Mouse (Mus musculus) left cerebral cortex, adult 9 months (tissue): Measurements from ENCODE around the gene Anks1b.

Source experiments
- DNase-seq, 2 experiments: peaks; one replicate each; pipeline ENCODE4 v3.0.0; 2022; ENCODE audit warnings: low spot score in 2 of 2

The Anks1b gene

GRCm38 (mm10) chr10:90370751-90371150, 497.4 kb downstream of the Anks1b start:
- DNase-seq = no peak

- no peak for DNase-seq
Observed at GRCm38 (mm10) chr10:90373469-90373868, 500.2 kb downstream of the Anks1b start.

DNA sequence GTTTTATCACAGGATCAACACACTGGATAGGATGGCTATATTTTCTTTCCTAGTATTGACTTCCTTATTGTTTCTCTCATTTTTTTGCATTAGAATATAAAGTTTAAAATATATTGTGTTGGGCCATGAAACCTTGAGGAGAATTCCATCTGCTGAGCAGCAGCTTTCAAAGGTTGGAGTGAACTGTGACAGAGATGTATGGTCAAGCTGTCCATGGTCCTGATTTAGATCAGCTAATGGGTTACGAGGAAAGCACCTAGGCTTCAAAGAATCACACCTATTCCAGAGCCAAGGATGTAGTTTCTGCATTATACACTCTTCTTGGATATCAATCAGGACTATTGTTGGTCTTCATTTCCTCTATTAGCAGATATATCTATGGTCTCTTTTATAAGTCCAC, 503.3 kb downstream of the Anks1b start:
- DNase-seq = no peak

DNA sequence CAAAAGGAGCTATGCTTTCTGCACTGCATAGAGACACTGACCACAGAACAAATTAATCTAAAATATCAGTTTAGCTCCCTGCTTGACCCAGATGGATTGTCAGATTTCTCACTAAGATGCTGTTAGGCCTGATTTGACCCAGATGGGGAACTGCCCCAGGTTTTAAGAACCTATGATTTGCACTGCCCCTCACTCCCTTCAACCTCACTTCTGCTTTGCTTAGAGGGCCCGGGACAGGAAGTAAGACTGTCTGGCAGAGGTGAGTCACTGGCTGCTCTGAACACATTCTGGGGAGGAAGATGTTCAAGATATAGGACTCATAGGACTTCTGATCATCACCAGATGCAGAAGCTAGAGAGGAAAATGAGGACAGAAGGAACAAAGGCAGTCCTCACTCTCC, 506.8 kb downstream of the Anks1b start:
- DNase-seq = no peak

DNA sequence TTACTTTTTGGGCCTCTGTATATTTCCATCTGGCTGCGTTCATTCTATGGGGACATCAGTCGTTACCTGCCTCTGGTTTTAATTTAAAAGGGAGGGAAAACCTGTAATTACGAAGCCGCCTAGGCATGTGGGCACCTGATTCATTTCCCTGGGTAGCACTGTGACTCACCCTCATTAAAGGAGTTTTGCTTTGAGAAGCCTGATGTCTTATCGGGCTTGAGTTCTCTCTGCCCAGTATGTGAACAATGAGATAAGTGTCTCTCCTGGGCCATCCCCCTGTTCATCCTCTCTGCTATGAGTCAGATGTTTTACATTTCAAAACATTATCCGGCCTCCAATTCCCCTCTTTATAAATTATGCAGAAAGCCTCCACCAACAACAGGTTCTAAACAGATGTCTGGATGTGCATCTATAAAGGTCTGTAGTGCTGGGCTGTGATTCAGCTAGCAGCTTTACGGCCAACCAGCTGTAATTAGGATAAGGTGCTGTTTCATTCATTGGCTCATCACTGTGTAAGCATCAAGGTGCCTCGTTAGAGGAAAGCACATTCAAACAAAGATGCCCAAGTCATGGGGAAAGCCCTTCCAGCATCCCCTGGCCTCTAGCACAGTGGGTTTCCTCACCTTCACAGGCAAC, 507.5 kb downstream of the Anks1b start:
- DNase-seq = peak in 1 of 2 experiments; percentile 15

GRCm38 (mm10) chr10:90400382-90400781, 527.1 kb downstream of the Anks1b start:
- DNase-seq = no peak

DNA sequence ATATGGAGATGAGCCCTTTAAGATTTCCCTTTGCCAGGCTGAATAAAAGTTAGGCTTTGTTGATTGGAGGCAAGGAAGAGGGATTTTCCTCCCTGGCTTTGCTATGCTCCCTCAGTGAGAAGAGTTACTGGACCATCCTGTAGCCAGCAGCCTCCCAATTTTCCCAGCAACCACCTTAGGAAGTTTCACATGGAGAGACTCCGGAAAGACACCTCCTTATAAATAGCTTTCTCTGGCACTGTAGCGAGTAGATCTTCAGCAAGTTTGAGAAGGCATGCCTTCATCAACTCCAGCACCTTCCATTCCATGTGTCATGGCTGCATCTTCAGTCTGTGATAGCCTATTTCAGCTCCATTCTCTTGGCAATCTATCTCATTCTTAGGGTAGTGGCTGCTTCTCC, 535.2 kb downstream of the Anks1b start:
- no peak for DNase-seq

GRCm38 (mm10) chr10:90431527-90431926, 558.2 kb downstream of the Anks1b start:
- no peak for DNase-seq

DNA sequence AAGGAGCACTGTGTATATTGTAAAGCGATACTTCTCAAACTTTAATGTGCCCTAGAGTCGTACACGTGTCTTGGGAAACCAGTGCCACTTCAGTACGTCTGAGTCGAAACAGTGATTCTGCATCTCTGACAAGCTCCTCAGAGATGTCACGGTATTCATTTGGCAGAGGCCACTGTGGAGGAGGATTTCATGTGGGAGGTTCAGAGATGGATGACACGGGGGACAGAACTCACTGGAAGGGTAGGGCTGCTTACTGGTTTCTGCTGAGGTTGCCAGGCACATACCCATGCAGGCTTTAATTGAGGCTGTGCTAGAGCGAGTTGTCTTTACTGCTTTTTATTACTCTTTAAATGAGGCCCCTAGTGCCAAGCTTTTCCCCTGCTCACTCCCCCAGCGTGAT, 558.7 kb downstream of the Anks1b start:
- DNase-seq = peak; percentile 64 to 69

DNA sequence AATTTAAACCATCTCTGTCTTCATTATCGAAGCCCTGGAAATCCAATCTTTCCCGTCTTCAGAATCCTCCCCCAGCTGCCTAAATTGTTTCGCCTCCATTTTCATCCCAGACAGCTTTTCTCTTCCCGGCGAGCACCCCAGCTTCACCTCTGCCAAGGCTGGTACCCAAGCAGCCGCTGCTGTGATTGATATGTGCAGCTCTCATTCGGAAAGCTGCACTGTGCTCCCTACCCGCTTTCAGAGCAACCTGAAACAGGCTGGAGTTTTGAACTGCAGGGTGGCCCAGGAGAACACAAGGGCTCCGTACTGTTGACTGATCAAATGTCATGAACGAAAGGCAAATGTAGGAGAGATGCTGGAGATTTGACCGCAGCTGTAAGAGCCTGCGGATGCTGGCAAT, 559.2 kb downstream of the Anks1b start:
- DNase-seq = peak in 1 of 2 experiments; percentile 34

DNA sequence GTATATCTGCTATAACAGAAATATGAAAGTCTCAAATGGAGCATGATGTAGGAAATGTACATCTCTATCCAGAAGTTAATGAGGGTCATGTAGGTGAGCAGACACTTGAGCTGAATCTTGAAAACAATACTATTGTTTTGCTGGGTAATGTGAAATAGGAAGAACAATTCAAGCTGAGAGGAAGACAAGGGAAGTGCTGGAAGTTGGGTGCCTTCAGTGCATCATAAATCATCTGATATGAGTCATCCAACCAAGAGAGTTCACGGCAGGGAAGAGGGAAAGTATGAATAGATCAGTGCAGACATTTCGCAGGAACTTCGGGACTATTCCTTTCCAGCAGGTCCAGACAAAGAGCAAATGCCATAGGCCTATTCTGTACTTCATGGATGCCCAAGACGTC, 567.7 kb downstream of the Anks1b start:
- DNase-seq = no peak

DNA sequence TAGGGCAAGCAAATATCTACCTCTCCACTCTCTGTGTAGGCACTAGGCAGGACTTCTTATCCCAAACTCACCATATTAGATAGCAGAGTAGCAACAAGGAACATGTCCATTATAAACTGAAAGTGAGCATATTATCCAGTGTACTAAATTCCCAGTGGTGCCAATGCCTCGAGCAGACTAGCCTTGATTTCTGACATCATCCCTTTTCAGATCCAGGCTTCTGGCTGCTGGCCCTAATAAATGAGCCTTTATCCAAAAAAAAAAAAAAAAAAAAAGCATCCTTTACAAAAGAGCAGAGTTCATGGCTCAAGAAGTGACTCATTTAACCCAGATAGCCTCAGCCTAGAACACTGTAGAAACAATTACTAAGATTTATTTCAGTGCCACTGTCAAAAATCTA, 568.3 kb downstream of the Anks1b start:
- DNase-seq = no peak

- no peak for DNase-seq
Observed at GRCm38 (mm10) chr10:90464906-90465305, 591.6 kb downstream of the Anks1b start.

DNA sequence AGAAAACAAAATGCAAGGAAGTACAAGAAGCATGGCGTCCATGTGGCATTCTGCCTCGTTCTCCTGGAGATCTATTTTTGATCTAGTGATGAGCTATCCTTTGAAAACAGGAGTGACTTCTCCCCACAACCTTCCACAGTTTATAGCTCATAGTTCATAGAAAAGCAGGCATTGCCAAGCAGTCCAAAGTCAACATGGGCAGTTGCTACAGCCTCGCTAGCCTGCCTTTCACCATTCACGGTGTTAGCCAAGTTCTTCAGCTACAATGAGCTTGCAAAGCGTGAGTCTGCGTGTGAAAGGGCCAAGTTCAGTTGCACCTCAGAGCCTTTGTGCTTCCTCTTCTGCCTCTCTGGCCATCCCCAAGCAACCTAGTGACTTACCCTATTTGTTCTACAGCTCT, 592.1 kb downstream of the Anks1b start:
- no peak for DNase-seq

DNA sequence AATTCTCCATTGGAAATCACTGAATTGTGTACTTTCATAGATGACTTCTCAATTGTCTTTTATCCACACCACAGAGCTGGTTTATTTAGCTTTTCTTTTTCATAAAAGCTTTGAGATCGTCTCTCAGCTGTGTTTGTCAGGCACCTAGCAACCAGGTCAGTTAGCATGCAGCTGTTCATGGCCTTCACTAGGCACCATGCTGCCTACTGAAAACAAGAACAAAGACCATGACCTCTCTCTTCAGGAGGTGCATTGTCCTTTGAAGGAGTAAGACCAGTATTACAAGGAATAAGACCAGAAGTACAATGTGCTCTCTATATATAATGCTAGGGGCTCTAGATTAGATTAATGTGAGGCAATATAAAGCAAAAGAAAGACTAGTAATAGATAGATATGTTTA, 594.2 kb downstream of the Anks1b start:
- no peak for DNase-seq

- peak in 1 of 2 experiments; percentile 69 for DNase-seq
Observed at GRCm38 (mm10) chr10:90493436-90493835, 620.1 kb downstream of the Anks1b start.

DNA sequence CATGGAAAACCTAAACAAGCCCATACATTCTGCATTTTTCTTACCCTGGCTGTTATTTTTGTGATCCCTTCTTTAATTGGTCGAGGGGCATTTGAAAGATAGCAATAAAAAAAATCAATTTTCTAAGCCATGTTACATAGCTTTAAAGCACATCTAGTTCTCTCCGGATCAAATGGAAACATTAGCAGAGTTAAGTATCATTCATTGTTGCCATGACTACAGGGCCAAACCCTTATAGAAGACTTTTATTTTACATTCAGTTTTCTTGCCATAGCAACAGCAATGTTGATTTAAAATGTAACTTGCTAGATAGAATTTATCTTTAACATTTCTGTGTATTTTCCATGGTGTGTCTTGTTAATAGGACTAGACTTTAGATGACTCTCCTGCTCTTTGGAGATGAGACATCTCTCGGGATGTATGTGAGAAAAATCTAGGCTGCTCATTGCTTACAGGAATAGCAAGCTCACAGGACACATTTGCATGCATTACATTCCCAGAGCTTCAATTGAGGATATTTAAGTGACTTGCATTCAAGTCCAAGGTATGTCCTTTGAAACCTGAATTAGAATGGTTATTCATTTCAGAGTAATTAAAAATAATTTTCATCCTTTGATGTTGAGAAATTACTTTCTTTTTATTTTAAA, 620.8 kb downstream of the Anks1b start:
- peak in 1 of 2 experiments; percentile 11 for DNase-seq

GRCm38 (mm10) chr10:90494981-90495516, 621.7 kb downstream of the Anks1b start:
- peak; percentile 43 to 62 for DNase-seq

DNA sequence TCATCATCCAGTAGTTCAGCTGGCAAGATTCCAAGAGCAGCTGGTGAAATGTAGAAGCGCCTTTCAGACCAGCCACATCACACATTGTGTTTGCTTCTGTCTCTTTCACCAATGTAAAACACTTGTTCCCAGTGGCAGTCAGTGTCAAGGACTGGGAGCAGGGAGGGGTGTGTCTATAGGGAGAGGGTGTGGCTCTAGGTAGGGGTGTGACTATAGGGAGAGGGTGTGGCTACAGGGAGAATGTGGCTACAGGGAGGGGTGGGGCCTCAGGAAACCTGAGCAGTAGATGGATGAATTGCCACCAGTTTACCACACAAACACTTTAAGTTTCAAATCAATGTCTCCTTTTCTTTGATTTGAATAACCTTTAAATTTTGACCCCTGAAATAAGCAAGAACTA, 634.3 kb downstream of the Anks1b start:
- no peak for DNase-seq

GRCm38 (mm10) chr10:90512801-90513200, 639.5 kb downstream of the Anks1b start:
- DNase-seq = no peak

GRCm38 (mm10) chr10:90531813-90532212, 658.5 kb downstream of the Anks1b start:
- no peak for DNase-seq

- no peak for DNase-seq
Observed at GRCm38 (mm10) chr10:90535370-90535769, 662.1 kb downstream of the Anks1b start.

DNA sequence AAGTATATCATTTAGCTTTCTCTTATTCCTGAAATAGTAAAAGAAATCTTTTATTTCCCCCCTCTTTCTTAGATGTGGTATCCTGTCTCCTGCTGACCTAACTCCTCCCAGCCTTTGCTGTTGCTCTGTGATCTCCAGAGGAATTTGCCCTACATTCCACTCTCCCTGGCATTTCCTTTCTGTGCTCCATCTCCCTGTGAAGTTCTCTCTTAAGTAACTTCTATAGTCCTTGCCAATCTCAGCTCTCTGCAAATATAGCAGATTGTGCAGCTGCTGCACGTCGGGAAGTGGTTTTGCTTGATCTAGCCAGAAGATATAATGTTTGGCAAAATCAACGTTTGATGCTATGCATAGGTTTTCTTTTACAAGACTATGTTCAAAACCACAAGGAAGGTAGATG, 673.3 kb downstream of the Anks1b start:
- DNase-seq = no peak
